Mouse (Mus musculus) monocyte, adult 59 days (primary cell): ENCODE measurements around the gene Mcl1. TPM values are rescaled to one million over a fixed set of nuclear protein-coding genes. Genes with fewer than 3 reads are reported as not detected.

ENCODE experiments used
- total RNA-seq, 2 experiments: library from RNA; stranded (reverse); gene quantifications; one replicate each; pipeline ENCODE4 v1.2.4; 2023

The Mcl1 gene
- 100 to 1,000 TPM; 751 to 777 TPM for total RNA-seq

GRCm38 (mm10) chr3:95658236-95658867, at the start of gene Mcl1:
Gene Mcl1 (plus strand): TSS chr3:95658788.

DNA sequence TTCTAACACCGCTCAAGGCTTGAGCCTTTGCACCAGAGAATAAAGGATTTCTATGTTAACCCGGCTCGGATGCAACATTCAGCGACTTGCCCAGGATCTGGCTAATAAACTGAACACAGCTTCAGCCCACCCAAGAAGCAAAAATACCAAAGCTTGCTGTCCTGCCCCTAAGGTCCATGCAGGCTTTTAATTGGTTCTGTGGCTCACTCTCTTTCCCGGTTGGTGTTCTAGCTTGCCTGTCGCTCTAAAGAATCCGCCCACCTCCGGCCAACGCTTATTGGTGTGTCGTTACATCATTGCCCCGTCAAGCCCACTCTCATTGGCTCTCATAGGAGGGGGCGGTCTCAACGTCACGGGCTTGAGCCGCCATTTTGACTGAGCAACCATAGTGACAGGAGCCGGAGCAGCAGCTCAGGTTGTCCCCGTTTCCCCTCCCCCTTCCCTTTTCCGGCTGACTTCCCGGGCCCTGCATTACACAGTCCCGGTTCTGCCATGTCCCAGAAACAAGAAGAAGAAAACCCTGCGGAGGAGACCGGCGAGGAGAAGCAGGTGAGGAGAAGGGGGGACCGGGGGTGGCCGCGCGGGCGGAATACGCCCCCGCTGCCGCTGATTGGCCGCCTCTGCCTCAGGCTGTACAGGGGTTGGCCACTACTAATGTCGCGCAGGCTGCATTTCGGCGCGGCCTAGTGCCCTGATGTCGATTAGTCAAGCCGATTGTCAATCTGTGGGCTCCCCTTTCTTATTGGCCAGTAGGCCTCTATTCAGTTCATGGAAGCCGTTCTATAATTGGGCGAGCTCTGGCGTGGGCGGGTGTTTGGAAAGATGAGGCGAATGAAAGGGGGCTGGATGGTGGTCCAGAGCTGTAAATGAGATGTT, 33.7 kb upstream of the Mcl1 start, which contains the start of gene Ensa:
Ensa (plus strand) TSS at position 366 of the 876 bp plus-strand sequence.

DNA sequence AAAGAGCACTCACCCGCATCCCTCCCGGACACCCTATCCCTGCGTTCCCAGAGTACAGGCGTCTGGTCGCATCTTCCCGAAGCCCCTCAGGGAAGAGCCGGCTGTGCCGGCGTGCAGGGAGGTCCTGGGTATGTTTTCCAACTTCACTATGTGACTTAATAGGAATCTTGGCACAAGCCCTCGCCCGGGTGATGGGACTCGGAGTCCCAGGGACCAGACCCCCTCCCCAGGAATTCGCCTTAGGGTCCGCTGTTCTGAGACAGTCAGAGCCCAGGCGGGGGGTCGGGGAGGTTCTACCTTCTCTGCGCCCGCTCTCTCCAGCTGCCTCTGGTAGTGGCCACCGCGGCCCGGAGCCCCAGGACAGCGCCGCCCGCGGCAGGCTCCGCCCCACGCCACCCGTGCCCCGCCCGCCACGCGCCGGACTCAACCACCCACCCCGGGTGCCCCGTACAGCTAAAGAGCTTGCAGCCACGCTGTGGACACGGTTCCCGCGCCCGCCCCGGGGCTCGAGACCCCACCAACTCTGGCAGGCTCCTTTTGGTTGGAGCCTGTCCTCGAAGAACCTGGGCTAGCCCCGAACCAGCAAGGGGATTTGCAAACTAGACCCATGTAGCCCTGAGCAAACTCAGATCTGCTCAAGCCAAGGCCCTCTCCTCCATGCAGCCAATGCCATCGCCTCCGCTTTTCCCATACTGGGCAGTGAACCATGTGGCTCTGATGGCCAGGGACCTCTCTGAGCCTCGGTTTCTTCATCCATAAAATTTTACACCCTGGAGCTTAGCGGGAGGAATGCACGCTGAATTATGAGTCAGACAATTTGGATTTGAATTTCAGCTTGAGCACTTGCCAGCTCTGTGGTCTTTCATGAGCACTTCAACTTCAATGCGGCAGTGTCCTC, 29.2 kb downstream of the Mcl1 start, which contains the start of gene Adamtsl4:
Adamtsl4 (minus strand) TSS at position 394 of the 898 bp plus-strand sequence.

Other genes with a start within 250 kb of the Mcl1 start
- gene Arnt, start 224.4 kb upstream of the Mcl1 start, total RNA-seq: 10 to 100 TPM; 77.1 to 83.2 TPM
- gene Ctsk, start 159.5 kb upstream of the Mcl1 start, total RNA-seq: 1 to 10 TPM; 1.5 to 1.8 TPM
- gene Ctss, start 132.0 kb upstream of the Mcl1 start, total RNA-seq: 1,000 to 10,000 TPM; 1,732 to 1,842 TPM
- gene Hormad1, start 99.1 kb upstream of the Mcl1 start, total RNA-seq: not detected
- gene Golph3l, start 69.9 kb upstream of the Mcl1 start, total RNA-seq: 10 to 100 TPM; 37.5 to 42.9 TPM
- gene Ensa, start 33.8 kb upstream of the Mcl1 start, total RNA-seq: 100 to 1,000 TPM; 106 to 108 TPM
- 1 to 10 TPM; 3.3 to 3.6 TPM for gene Adamtsl4, start 29.1 kb downstream of the Mcl1 start, total RNA-seq
- gene Ecm1, start 80.8 kb downstream of the Mcl1 start, total RNA-seq: 10 to 100 TPM; 39.5 to 67.9 TPM
- gene Tars2, start 101.4 kb downstream of the Mcl1 start, total RNA-seq: 10 to 100 TPM; 22.4 to 28.7 TPM
- gene Rprd2, start 160.1 kb downstream of the Mcl1 start, total RNA-seq: 10 to 100 TPM; 60.5 to 61.9 TPM
- gene Prpf3, start 197.1 kb downstream of the Mcl1 start, total RNA-seq: 10 to 100 TPM; 31.8 to 38.9 TPM
- gene Mrps21, start 212.7 kb downstream of the Mcl1 start, total RNA-seq: 100 to 1,000 TPM; 127 to 131 TPM
- 10 to 100 TPM; 27.0 to 27.9 TPM for gene Ciart, start 223.5 kb downstream of the Mcl1 start, total RNA-seq
- gene BC028528, start 233.2 kb downstream of the Mcl1 start, total RNA-seq: 100 to 1,000 TPM; 156 to 173 TPM
- 100 to 1,000 TPM in 1 of 2 experiments, 10 to 100 TPM in 1; 88.0 to 131 TPM for gene Aph1a, start 235.2 kb downstream of the Mcl1 start, total RNA-seq
- gene Car14, start 245.9 kb downstream of the Mcl1 start, total RNA-seq: not detected